Mouse (Mus musculus) CD4-positive, CD25-positive, alpha-beta regulatory T cell, adult 4 months (primary cell): ENCODE results near the gene Scamp1. TPM values are rescaled to one million over a fixed set of nuclear protein-coding genes. Genes with fewer than 3 reads are reported as not detected.

Experiments used
- ATAC-seq: one replicate; pipeline ENCODE4 v1.8.0; 2017
- polyA plus RNA-seq, 2 experiments: library from polyadenylated mRNA; unstranded; fragments of 100-300 nt; shearing (Covaris generic); gene quantifications; one replicate each; pipeline ENCODE4 v1.2.1; 2017

Gene Scamp1
- polyA plus RNA-seq, 2 experiments from 2014 or later, result 2.5 to 3.0 TPM

GRCm38 (mm10) chr13:94173633-94174576, 111.8 kb downstream of the Scamp1 start:
- ATAC-seq, result no peak

GRCm38 (mm10) chr13:94172533-94173310, 112.9 kb downstream of the Scamp1 start:
- no peak for ATAC-seq

- ATAC-seq, result no peak
Observed at GRCm38 (mm10) chr13:94171612-94172011, 114.0 kb downstream of the Scamp1 start.

- no peak for ATAC-seq
Observed at GRCm38 (mm10) chr13:94169325-94169916, 116.2 kb downstream of the Scamp1 start.

GRCm38 (mm10) chr13:94168319-94168718, 117.3 kb downstream of the Scamp1 start:
- no peak for ATAC-seq

GRCm38 (mm10) chr13:94164501-94164900, 121.2 kb downstream of the Scamp1 start:
- no peak for ATAC-seq

GRCm38 (mm10) chr13:94159478-94160220, 126.0 kb downstream of the Scamp1 start:
- no peak for ATAC-seq

- ATAC-seq, result no peak
Observed at GRCm38 (mm10) chr13:94158864-94159477, 126.7 kb downstream of the Scamp1 start.

- ATAC-seq, result no peak
Observed at GRCm38 (mm10) chr13:94155657-94156429, 129.8 kb downstream of the Scamp1 start.

- no peak for ATAC-seq
Observed at GRCm38 (mm10) chr13:94154512-94155296, 131.0 kb downstream of the Scamp1 start.

- no peak for ATAC-seq
Observed at GRCm38 (mm10) chr13:94153658-94154057, 132.0 kb downstream of the Scamp1 start.

GRCm38 (mm10) chr13:94152836-94153235, 132.8 kb downstream of the Scamp1 start:
- ATAC-seq, result no peak

Other genes starting within 250 kb of the Scamp1 start
- under 1 TPM in 1 of 2 experiments, not detected in 1; 0.08 TPM for gene Lhfpl2, start 228.1 kb downstream of the Scamp1 start, polyA plus RNA-seq
- 10 to 100 TPM; 41.8 to 46.0 TPM for gene Ap3b1, start 73.1 kb upstream of the Scamp1 start, polyA plus RNA-seq